Mouse (Mus musculus) cerebellum, adult (tissue): ENCODE data around the gene Dnajb11.

Experiments used
- ATAC-seq: cut with Nextera tagmentation; 2 replicates; pipeline ENCODE4 v1.9.2; 2017; ENCODE audit warnings: mild to moderate bottlenecking, moderate library complexity, mixed read lengths; ENCODE audit not compliant: insufficient number of reproducible peaks, low FRiP score, low TSS enrichment

The Dnajb11 gene

DNA sequence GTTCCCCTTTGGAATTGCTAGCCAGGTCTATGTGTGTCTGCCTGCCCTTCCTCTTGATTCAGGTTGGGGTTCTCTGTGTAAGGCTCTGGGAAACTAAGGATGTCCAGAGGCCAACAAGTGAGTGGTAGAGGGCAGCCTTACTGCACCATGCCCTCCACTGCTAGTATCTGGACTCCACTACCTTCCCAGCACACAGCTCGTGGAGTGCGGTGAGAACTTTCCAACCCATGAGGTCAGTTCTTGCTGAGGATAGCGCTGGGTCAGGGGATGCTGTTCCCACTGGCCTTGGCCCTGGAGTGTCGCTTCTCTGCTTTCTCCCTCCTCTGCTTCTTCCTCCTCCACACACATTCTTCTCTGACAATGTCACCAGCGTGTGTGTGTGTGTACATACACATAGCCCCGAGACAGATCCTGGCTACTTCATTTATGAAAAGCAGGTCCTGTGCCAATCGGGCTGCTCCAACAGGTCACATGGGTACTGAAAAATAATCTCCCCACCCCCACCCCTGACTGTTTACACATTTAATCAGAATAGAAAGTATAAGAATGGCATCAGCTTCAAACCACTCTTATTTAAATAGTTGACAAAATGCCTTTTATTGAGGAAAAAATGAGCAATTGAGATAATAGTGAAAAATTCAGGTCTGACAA, 22.4 kb downstream of the Dnajb11 start:
- no peak for ATAC-seq

DNA sequence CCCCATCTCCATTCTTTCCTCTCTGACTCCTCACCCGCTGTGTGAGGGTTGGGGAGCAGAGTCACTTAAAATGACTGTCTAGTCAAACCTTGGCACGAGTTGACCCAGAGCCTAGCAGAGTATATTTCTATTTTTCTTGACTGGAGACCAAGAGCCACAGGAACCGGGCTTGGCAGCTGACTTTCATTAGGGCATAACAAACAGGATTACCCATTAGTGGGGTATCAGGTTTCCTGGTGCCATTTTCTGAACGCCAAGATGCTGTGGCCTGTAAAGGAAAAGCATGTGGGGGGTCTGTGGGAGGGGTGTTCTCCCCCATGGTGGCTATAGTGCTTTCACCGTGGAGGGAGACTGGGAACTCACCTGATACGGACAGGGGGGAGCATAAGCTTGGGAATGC, 23.3 kb downstream of the Dnajb11 start:
- ATAC-seq = no peak

DNA sequence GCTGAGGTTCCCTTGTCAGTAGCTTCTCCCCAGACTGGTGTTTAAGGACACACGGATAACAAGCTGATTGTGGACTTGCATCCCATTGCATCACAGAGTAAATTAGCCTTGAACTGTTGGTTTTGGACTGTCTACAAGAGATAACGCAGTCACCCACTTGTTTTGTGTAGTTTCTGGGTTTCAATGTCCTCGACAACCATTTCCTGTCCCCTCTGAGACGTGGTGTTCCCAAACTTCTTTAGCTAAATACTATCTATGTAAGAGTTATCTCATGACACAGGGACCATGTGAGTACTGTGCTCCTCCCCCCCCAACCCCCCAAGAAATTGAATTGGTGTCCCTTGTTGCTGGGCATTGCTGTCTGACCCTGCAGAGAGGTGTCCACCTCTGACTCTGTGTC, 23.8 kb downstream of the Dnajb11 start:
- ATAC-seq = no peak

DNA sequence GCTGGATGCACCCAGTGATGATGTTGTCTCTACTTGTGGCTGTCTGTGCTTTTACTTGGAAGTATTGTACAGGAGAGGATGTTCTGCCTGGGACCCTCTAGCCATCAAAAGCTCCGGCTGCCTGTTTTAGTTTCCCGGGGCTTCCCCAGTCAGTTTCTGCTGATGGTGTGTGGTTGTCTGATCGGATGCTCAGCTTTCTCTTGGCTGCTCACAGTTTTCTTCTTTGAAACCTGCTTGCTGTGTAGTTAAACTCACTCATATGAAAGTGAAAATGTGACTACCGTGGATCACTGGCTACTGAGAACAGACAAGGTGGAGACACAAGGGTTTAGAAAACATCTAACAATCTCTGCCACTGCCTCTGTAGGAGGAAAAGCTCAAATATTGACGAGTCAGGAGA, 25.8 kb downstream of the Dnajb11 start:
- no peak for ATAC-seq

DNA sequence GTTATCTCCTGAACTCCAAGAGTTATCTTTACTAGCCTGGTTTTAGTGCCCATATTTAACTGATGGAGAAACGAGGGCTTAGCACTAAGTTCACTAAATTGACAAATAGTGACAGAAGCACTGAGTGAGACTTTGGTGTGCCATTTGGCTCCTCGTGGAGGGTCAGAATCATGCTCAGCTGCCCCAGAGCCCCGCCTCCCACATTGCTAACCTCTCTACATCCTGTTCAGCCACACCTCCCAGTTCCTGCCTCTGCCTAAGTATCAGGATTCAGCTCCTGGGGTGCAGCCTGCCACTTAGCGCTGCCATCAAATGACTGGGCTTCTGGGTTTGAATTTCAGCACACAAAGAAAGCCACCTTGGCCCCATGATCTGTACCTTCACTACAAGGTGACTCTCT, 27.7 kb downstream of the Dnajb11 start:
- no peak for ATAC-seq

DNA sequence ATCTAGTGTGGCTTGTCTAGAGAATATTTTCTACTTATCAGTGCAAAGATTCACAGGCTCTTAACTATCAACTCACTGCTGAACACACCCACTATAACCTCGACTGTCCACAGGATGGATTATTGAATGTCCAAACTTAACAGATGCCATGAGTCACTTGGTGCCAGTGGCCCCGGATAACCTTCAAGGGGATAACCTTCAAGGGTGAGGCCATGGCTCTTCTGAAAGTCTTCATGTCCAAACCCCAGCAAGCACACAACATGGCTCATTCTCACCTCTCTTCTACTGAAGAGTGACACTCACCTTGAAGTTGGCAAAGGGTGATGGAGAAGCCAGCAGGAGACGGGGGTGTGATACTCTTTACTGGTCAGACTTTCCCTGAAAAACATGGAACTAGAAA, 29.1 kb downstream of the Dnajb11 start:
- ATAC-seq = no peak

DNA sequence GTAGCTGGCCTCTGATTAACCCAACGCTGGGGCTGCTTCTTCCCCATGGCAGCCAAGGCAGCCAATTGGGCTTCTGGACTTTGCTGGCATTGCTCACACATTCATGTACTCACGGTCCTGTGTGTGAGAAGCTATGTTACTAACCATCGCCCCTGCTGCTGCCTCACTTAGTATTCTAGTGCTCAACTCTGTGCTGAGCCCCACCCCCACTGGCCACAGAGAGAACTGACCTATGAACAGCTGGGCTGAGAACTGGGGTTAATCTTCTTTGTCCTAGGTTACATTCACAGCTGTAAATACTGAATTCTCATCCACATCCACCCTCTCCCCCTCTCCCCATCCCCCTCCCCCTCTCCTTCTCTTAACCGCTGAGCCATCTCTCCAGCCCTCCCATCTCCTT, 31.2 kb downstream of the Dnajb11 start:
- ATAC-seq = no peak

DNA sequence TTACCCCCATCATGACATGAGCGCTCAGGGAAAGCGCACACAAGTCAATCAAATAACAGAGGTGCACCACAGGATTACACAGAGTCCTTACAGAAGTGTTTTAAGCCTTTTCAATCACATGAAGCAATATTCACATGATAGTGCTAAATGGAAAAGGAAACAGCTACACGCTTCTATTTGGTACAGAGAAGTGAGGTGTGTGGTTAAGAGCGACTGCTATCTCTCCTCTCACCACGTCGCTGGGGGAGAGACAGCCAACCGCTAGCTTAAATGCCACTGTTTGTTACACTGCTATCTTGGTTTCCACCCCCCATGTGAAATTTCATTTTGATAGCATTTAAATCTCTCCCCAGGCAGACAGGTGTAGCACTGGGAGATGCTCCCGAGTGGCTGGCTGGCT, 32.1 kb downstream of the Dnajb11 start:
- ATAC-seq = no peak

DNA sequence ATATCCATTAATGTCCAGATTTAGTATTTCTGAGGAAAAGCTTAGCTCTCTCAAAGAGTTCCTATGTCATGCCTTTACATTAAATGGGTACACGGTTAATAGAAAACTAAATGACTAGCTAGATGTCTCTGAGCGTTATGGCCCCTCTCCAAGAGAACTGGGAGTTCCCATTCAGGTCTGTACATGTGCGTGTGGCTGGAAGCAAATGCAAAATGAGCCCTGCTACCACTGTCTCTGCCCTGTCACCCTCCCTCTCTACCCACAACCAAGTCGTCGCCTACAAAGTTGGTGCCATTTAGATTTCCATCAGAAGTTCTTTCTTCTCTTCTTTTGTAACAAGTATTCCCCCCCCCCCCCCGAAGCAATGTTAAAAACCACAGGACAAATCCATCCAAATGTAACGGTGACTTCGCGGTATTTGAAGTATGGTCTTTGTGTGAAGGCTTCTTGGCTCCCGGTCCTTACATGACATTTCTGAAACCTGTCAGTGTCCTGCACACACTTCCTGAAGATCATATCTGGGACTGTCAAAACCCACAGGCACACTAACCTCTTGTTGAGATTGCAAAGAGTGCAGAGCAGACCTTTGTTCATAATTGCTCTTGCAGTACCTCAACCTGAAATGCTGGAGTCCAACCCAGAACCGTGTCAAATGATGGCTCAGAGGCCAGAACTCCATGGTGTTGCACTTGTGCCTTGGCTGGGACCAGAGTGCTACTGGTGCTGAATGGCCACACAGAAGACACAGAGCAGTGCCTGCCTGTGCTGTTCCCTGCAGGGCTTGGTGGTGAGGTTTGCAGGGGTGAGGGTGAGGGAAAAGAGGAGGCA, 33.3 kb downstream of the Dnajb11 start, which contains the start of gene Ahsg:
TSS of gene Ahsg (plus strand) at position 595 of the 828 bp plus-strand sequence.
- ATAC-seq = no peak

DNA sequence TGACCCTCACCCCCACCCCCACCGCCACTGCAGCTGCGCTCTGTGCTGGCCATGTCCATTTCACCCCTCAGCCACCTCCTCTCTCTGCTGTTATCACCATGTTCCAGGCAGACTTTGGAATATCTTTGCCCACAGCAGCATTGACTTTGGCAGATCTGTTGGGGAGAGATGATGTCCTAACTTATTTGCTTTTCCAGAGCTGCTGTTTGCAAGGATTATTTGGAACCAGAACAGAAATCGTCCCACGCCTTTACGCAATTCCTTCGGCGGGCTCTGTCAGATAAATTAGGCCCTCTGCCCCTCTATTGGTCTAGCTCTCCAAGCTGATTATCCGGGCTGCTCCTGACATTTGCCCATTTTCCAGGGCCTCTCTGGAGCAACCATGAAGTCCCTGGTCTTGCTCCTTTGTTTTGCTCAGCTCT, 34.1 kb downstream of the Dnajb11 start:
- ATAC-seq = no peak

DNA sequence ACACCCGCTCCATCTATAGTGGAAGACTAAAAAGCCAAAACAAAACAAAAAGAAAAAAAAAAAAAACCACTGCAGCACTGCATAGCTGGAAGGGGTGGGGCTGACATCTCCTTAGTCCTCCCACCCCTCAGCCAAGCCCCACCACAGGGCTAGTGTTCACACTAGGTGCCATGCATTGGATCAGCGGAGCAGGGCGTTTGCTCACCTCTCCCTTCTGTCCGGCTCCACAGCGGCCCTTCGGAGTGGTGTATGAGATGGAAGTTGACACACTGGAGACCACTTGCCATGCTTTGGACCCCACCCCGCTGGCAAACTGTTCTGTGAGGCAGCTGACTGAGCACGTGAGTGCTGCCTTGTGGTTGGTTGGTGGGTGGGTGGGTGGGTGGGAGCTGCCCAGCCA, 36.5 kb downstream of the Dnajb11 start:
- ATAC-seq = no peak

DNA sequence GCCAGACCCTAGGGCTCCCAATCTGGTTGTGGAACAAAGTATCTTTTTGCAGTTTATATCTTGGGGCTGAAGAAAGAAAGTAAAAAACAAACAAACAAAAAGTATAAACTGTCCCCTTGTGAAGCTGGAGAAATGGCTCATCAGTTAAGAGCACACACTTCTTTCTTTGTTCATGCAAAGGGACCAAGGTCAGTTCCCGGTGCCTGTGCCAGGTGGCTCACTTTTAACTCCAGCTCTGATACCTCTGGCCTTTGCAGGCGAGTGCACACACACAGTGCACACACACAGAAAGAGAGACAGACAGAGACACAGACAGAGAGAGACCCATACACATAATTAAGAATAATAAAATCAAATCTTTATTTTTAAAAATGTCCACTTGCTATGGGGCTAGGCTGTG, 39.0 kb downstream of the Dnajb11 start:
- ATAC-seq = no peak

DNA sequence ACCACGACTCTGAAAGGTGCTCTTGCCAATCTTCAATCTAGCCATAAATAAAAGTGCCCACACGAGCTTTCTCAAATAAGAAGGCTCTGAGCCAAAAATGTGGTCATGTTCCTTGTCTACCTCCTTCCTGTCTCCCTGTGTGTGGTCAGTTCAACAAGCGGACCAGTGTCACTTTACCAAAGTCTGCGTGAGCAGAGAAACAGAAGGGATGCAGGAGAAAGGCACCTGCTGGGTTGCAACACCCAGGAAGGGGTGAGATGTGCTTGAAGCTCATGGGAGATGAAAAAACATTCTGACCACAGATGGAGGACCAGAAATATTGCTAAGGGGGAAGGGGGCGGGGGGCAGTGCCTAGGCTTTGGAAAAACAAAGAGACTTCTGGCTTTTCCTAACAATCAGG, 41.7 kb downstream of the Dnajb11 start:
- ATAC-seq = no peak

DNA sequence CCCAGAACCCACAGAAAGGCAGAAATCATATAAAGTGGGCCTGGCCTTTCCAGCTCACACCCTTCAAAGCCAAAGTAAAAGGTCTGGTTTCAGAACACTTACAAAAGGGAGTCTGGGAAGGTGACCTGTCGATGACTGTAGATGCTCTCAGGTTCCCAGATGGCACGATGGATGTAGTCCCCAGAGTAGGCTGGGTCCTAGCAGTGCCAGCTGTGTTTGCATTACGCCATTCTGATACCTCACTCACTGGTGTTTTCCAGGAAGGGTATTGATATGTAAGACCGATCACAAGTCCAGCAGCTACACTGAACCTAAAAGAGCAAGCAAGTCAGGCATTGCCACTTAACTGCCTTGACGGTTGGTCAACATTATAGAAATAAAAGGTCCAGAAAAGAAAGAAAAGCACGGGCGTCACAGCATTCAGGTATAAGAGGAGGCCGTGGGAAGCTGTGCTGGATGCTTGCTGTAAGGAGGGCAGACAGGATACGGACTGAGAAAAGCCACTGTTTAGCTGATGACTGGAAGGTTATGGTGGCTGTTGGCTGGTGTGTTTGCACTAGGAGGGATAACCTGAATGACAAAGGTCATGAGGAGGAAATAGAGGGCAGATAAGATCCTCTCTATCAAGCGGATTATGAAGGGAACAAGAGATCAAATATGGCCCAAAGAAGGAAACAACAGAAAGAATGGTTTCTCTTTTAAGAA, 42.4 kb downstream of the Dnajb11 start:
- no peak for ATAC-seq

DNA sequence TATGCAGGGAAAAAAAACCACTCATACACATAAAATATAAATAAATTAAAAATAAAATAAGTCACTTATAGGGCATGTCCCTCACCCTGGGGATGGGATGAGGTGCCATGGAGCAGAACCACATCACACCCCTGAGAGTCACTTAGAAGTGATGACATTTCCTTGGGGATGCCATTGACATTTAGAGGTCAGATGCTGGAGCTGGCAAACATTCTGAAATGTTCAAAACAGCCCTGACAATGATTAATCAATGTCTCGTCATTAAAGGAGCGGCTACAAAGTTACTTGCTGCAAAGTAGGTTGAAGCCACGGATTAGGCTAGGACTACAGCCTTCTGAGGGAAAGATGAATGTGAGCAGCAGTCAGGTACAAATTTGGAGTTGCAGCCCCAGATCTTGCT, 43.7 kb downstream of the Dnajb11 start:
- ATAC-seq = no peak

DNA sequence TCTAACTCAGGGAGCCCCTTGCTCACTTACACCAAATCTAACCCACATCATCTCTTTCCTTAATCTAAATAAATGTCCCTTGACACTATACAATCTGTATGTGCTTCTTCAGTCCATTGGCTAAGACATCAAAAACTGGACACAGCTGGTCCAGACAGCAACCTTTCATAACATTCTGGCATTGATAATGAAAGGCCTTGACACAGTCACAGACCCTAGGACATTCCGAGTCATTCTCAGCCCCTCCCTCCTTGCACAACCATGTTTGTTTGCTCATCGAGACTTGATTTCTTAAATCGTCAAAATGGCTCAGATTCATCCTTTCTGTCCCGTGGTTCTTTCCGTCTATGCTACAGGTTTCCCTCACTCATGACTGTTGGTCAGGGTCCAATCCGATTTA, 51.6 kb downstream of the Dnajb11 start:
- no peak for ATAC-seq

DNA sequence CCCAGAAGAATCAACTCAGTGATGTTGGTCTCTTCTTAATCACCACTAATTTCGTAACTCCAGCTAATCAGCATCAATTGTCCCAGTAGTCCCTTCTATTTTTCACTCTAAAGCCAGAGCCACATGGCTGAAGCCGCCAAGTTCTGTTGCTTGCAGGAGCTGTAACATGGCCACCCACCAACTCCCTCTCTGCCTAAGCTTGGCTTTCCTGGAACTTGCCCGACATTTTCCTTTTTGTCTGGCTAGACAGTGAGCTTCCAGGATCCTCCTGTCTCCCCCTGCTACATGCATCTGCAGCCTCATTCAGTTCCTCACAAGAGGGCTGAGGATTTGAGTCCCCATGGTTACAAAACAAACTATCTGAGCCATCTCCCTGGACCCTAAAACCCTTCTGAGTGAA, 54.3 kb downstream of the Dnajb11 start:
- ATAC-seq = no peak

DNA sequence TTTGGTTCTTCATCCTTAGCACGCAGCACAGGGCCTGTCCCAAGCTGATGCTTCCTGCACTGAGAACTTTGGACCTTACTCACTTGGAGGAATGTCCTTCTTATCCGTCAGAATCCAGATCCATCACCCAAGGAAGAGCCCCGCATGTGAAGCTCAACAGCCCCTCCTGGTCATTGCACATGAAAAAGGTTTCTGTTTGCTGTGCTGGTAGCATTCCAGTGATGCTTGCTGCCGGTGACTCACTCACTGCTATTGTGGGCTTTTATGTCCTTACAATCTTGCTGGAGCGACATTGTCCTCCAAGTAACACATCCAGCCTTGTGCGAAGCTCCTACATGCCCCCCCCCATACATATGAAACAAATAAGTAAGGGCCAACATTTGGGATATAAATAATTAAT, 55.2 kb downstream of the Dnajb11 start:
- ATAC-seq = no peak

DNA sequence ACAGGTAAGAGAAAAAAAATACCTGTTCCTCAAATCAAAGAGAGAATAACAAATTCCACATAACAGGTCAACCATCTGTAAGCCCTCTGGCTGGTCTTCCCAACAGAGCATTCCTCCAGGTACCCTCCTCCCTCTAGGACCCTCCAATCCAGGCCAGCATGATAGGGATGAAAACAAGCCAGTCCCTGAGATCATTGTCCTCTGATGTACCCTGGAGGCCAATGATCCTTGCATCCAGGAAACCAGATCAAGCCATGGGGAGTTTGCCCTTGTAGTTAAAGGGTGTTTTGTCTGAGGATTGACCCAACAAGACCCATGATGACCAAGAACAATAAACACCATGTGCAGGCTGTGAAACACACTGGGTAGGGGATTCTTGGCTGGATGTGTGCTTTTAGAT, 56.6 kb downstream of the Dnajb11 start:
- no peak for ATAC-seq

DNA sequence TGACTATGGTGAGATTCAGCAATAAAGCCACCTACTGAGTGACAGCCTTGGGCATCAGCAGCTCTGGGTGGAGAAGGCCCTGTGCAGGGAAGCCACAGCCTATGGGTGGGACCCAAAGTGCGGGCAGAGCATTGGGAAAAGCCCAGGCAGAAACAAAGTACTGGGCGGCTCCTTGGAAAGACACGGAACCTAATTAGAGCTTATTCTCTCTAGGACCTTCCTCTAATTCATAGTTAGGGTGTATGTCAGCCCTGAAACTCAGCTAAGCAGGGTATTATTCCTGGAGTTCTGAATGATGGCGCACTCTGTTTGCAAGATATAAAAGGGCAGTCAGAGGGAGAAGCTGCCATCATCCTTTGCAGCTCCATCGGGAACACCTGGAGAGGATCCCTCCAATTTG, 60.4 kb downstream of the Dnajb11 start, which contains the start of gene Fetub:
TSS of gene Fetub (plus strand) at position 301 of the 400 bp plus-strand sequence.
- no peak for ATAC-seq

DNA sequence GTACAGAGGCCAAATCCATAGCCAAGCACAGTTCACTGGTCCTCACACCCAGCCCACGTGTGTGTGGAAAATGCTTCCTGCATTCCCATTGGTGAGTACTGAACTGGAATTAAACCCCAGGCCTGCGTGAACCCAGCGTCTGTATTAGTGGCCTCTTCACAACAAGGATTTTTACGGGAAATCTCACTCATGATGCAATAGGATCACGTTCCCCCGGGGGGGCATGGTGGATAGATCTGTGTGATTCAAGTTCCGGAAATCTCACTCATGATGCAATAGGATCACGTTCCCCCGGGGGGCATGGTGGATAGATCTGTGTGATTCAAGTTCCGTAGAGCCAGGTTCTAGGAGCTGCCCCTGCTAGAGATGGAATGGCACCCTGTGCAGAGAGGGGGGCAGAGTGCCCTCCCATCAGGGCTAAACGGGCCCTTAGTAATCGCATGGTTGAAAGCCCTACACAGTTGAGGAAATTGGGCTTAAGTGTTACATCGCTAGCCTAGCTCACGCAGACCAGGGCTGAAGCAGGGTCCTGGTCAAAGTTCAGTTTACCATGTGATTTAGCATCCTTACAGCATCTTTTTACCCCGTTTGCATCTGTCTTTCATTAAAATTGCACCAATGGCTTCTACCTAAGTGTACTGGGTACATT, 61.1 kb downstream of the Dnajb11 start:
- no peak for ATAC-seq
